Mouse (Mus musculus): ENCODE measurements around the gene Zfp536.

Zfp536 gene

DNA sequence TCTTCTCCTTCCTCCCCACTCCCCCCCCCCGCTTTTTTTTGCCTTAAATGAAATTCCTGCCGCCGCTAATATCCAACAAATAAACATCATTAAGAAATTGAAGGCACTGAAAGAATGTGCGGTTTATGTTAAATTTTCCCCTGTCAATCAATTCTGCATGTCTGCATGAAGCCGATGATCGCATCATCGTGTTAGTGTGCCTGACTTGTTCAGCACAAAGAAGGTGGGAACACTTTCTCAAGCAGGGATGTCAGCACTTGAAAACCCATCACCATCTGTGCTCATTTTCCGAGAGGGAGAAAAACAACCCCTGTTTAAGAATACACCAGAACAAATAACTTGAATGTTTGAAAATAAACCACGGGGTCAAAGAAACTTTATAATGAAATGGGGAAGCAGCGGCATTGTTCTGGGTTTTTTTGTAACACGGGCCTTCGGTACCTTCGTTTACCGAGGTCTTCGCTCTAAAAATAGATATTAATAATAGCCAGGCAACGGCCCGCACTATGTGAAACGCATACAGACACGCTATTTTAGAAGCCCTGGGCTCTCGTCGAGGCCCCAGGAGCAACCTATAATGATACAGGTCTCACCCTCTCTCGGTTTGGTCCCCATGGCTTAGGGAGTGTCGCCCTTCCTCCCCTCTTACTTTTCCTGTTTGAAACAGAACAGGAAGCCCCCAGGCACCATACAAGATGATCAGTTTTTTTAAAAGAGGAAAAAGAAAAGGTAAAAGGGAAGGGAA lies 83.7 kb downstream of the Zfp536 start:
- DNase-seq (ENCODE audit: low spot score) = no peak

- no peak for DNase-seq (ENCODE audit: low spot score)
These were observed 84.3 kb downstream of the Zfp536 start for GRCm38 (mm10) chr7:37689107-37689511.

DNA sequence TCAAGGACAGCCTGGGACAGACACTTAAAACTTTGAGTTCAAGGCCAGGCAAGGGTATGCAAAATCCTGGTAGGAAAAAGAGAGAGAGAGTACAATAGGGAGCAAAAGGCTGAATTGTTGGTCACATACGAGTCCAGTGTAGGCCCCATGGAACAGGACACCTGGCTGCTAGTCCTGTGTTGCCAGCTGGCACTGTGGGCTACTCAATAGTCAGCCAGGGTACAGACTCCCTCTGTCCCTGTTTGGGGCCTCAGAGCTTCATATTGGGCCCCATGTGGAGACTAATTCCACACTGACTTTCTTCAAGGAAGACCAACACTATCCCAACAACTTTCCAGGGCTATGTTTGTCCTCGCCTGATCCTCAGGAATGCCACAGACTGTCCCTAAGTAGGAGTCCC lies 87.1 kb downstream of the Zfp536 start:
- no peak for DNase-seq (ENCODE audit: low spot score)

DNA sequence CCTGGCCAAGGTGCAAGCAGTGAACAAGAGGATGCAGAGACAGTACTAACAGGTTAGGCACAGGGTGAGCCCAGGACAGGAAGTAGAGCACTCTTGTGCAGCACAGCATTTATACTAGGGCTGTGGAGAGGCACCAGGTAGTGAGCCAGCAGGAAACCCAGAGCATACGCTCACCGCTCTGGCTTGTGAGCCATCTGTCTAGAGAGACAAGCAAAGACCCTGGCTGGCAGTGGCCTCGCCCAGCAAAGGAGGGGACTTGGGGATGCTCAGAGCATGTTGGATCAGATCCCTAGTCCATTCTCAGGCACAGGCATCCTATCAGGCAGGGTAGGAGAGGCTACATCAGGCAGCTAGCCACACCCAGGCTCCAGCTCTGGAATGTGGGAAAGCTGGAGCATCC lies 88.2 kb downstream of the Zfp536 start:
- DNase-seq (ENCODE audit: low spot score) = no peak

- no peak for DNase-seq (ENCODE audit: low spot score)
These were observed 92.1 kb downstream of the Zfp536 start for GRCm38 (mm10) chr7:37681335-37681734.

GRCm38 (mm10) chr7:37663676-37664365 lies 109.6 kb downstream of the Zfp536 start:
- no peak for DNase-seq (ENCODE audit: low spot score)

DNA sequence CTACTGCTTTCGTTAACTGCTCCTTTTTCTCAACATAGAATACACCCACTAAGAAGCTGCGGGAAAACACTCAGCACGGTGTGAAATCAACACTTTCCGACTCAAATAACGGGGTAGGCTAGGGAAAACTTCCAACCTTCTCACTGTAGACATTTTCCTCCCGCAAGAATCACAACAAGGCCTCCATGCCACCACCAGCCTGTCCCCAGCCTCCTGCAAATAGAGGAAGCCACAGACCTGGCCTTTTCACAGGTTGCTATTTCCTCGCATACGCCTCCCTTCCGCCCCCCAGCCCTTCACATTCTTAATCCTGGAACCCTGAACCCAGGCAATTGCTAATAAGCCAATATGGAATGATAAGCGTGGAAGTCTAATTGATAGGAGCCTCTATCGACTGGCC lies 124.8 kb downstream of the Zfp536 start:
- no peak for DNase-seq (ENCODE audit: low spot score)

- no peak for DNase-seq (ENCODE audit: low spot score)
These were observed 125.4 kb downstream of the Zfp536 start for GRCm38 (mm10) chr7:37647917-37648615.

GRCm38 (mm10) chr7:37639740-37640397 lies 133.6 kb downstream of the Zfp536 start:
- no peak for DNase-seq (ENCODE audit: low spot score)

DNA sequence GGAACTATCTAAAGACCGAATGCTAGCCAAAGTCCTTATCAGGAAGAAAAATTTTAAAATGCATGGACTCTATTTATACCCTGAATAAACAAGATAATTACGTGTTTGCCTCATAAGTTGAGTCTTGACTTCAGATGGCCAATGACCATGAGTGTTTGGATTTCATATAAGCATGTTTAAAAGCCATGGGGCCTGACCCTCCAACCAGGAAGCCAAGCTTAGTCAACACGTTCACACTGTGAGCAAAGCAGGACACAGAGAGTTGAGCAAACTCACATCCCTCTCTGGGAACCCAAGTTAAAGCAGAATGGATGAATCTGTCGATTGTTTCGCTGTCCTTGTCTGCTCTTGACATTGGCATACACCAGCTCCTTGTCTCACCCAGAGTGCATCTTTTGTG lies 138.6 kb downstream of the Zfp536 start:
- no peak for DNase-seq (ENCODE audit: low spot score)

GRCm38 (mm10) chr7:37630410-37630809 lies 143.0 kb downstream of the Zfp536 start:
- DNase-seq (ENCODE audit: low spot score) = no peak

GRCm38 (mm10) chr7:37627897-37628510 lies 145.4 kb downstream of the Zfp536 start:
- DNase-seq (ENCODE audit: low spot score) = no peak

- DNase-seq (ENCODE audit: low spot score) = no peak
These were observed 147.7 kb downstream of the Zfp536 start for GRCm38 (mm10) chr7:37625758-37626157.

- no peak for DNase-seq (ENCODE audit: low spot score)
These were observed 148.6 kb downstream of the Zfp536 start for GRCm38 (mm10) chr7:37624759-37625340.

GRCm38 (mm10) chr7:37623903-37624758 lies 149.3 kb downstream of the Zfp536 start:
- no peak for DNase-seq (ENCODE audit: low spot score)

DNA sequence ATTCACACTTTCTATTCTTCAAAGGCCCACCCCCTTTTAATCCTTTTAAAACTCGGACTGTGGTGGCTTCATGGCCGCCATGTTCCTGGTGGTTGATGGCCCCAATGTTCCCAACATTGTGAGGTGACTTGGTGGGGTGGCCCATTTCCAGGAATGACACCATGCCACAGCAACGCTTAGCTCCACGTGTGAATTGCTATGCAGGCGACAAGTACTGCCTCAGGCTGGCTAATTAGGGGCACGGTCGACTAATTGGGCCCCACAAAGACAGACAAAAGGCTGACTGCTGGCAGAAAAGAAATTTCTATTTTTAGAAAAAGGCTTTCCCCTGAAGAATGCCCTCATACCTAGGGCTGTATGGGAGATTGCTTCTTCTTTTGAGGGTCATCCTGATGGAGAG lies 154.2 kb downstream of the Zfp536 start:
- no peak for DNase-seq (ENCODE audit: low spot score)

DNA sequence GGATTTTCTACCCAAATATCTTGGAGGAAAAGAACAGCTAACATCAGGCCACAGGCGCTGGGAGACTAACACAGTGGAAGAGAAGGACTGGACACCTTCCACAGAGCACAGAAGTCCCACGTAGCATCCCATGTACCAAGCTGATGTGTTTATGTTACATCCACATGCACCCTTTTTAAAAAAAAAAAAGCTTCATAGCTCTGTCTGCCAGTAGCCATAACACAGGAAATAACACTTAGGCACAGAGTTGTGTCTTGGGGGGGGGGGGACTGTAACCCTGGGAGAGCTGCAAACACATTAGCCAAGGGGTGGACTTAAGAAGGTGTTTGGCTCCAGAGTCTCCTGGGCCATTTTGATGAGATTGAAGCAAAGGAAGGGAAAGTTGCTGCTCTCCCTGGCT lies 155.6 kb downstream of the Zfp536 start:
- no peak for DNase-seq (ENCODE audit: low spot score)

- no peak for DNase-seq (ENCODE audit: low spot score)
These were observed 157.5 kb downstream of the Zfp536 start for GRCm38 (mm10) chr7:37615932-37616331.

GRCm38 (mm10) chr7:37614381-37614780 lies 159.1 kb downstream of the Zfp536 start:
- DNase-seq (ENCODE audit: low spot score) = no peak

GRCm38 (mm10) chr7:37608556-37608955 lies 164.9 kb downstream of the Zfp536 start:
- DNase-seq (ENCODE audit: low spot score) = no peak

GRCm38 (mm10) chr7:37607906-37608305 lies 165.5 kb downstream of the Zfp536 start:
- DNase-seq (ENCODE audit: low spot score) = no peak
